Mouse (Mus musculus): Measurements from ENCODE around the gene Tedc1. TPM values are rescaled to one million over a fixed set of nuclear protein-coding genes. Genes with fewer than 3 reads are reported as not detected.

The Tedc1 gene
- polyA plus RNA-seq, 1 experiment from 2014 or later, result 38.4 TPM

- H3K4me2 ChIP-seq, result peak overlapping the region; percentile 83
- peak; percentile 0; the same call in 1 of the 2 replicates for ATAC-seq (ENCODE audit: borderline replicate concordance, extremely low read depth, low FRiP score, low TSS enrichment)
- H3K4me1 ChIP-seq, result peaks cover 60% of the 10 kb centered on the region
- peak overlapping the region; percentile 94 for H3K27ac ChIP-seq
- H3K36me3 ChIP-seq, result peaks cover 40% of the 10 kb centered on the region
- no peaks in the 10 kb centered on the region for H3K9me3 ChIP-seq
- H3K4me3 ChIP-seq, result peak overlapping the region; percentile 62
- peak overlapping the region; percentile 63 for H3K9ac ChIP-seq
- no peaks in the 10 kb centered on the region for H3K27me3 ChIP-seq
- 2% methylated on average over 49 of the region's 49 CpGs for WGBS
Measured at GRCm38 (mm10) chr12:113140616-113141411, 15.4 kb upstream of the Tedc1 start.

GRCm38 (mm10) chr12:113141531-113141973, 14.7 kb upstream of the Tedc1 start:
- Histone ChIP-seq H3K4me1 (peaks cover 64% of the 10 kb centered on the region), H3K27me3 (no peaks in the 10 kb centered on the region), H3K4me2 (peak overlapping the region; percentile 83), H3K9me3 (no peaks in the 10 kb centered on the region), H3K4me3 (peak overlapping the region; percentile 62), H3K9ac (peak overlapping the region; percentile 63), H3K27ac (peak overlapping the region; percentile 94), H3K36me3 (peaks cover 33% of the 10 kb centered on the region)
- ATAC-seq (ENCODE audit: borderline replicate concordance, extremely low read depth, low FRiP score, low TSS enrichment), result no peak
- WGBS, result 23% methylated on average over 8 of the region's 8 CpGs

- Histone ChIP-seq H3K9ac (peak overlapping the region; percentile 63), H3K9me3 (no peaks in the 10 kb centered on the region), H3K36me3 (peaks cover 25% of the 10 kb centered on the region), H3K4me1 (peaks cover 68% of the 10 kb centered on the region), H3K4me3 (peak overlapping the region; percentile 62), H3K27me3 (no peaks in the 10 kb centered on the region), H3K27ac (peak overlapping the region; percentile 94), H3K4me2 (peak overlapping the region; percentile 83)
- WGBS, result 9% methylated on average over 15 of the region's 15 CpGs
- peak; percentile 71 for ATAC-seq (ENCODE audit: borderline replicate concordance, extremely low read depth, low FRiP score, low TSS enrichment)
Measured at GRCm38 (mm10) chr12:113142021-113142975, 13.9 kb upstream of the Tedc1 start.

DNA sequence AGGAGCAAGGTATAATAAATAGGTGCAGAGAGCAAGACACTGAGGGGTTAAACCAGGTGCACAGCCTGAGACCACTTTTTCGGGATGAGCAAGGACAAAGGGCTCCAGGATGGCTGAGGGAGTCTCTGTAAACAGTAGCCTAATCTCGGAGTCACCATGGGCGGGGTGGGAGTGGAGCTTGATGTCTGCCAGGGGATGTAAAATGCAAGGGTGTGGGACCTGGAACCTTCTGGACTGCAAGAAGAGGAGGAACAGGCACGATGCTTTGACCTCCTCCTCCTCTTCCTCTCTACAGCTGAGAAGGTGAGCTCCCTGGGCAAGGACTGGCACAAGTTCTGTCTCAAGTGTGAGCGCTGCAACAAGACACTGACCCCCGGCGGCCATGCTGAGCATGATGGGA, 13.1 kb upstream of the Tedc1 start:
- H3K4me1 ChIP-seq, result peaks cover 66% of the 10 kb centered on the region
- peaks cover 18% of the 10 kb centered on the region for H3K36me3 ChIP-seq
- H3K9me3 ChIP-seq, result no peaks in the 10 kb centered on the region
- no peak for ATAC-seq (ENCODE audit: borderline replicate concordance, extremely low read depth, low FRiP score, low TSS enrichment)
- WGBS, result 41% methylated on average over 7 of the region's 7 CpGs
- H3K4me2 ChIP-seq, result peak overlapping the region; percentile 83
- H3K4me3 ChIP-seq, result peak overlapping the region; percentile 62
- H3K9ac ChIP-seq, result peak overlapping the region; percentile 35
- peak overlapping the region; percentile 94 for H3K27ac ChIP-seq
- no peaks in the 10 kb centered on the region for H3K27me3 ChIP-seq

- no peak for ATAC-seq (ENCODE audit: borderline replicate concordance, extremely low read depth, low FRiP score, low TSS enrichment)
- 75% methylated on average over 20 of the region's 20 CpGs for WGBS
- no peak overlapping the region for H3K9ac ChIP-seq
- no peak overlapping the region for H3K4me2 ChIP-seq
- peaks cover 64% of the 10 kb centered on the region for H3K4me1 ChIP-seq
- no peak overlapping the region for H3K4me3 ChIP-seq
- no peaks in the 10 kb centered on the region for H3K9me3 ChIP-seq
- peaks cover 17% of the 10 kb centered on the region for H3K36me3 ChIP-seq
- H3K27ac ChIP-seq, result no peak overlapping the region
- no peaks in the 10 kb centered on the region for H3K27me3 ChIP-seq
Measured at GRCm38 (mm10) chr12:113144001-113144756, 12.0 kb upstream of the Tedc1 start.

DNA sequence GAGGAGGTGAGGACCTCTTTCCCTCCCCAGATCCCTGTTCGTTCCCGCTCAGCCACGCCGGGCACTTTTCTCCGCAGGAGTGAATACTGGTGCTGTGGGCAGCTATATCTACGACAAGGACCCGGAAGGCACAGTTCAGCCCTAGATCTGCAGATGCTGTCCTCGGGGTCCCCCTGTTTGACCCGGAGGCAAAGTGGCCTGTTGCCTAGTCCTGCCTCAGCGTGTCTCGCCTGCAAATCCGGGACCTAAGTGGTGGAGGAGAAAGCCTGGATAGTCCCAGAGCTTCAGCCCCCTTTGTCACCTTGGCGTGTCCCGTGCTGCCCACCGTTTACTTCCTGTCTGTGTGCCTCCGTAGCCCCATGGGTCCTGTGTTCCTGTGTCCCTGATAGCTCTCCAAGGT, 11.3 kb upstream of the Tedc1 start:
- H3K4me3 ChIP-seq, result no peak overlapping the region
- peaks cover 17% of the 10 kb centered on the region for H3K36me3 ChIP-seq
- 88% methylated on average over 16 of the region's 16 CpGs for WGBS
- H3K4me2 ChIP-seq, result no peak overlapping the region
- H3K9ac ChIP-seq, result no peak overlapping the region
- no peaks in the 10 kb centered on the region for H3K9me3 ChIP-seq
- H3K27ac ChIP-seq, result no peak overlapping the region
- H3K4me1 ChIP-seq, result peaks cover 62% of the 10 kb centered on the region
- no peak for ATAC-seq (ENCODE audit: borderline replicate concordance, extremely low read depth, low FRiP score, low TSS enrichment)
- no peaks in the 10 kb centered on the region for H3K27me3 ChIP-seq

- H3K27ac ChIP-seq, result no peak overlapping the region
Measured at GRCm38 (mm10) chr12:113145591-113145990, 10.6 kb upstream of the Tedc1 start.

GRCm38 (mm10) chr12:113146112-113147057, 9.8 kb upstream of the Tedc1 start, which contains the start of gene Crip1:
Gene Crip1, plus strand, starts transcription at chr12:113146316.
- Histone ChIP-seq H3K4me1 (peaks cover 52% of the 10 kb centered on the region), H3K4me2 (peak within 1 kb of the TSS; percentile 53), H3K4me3 (peak within 1 kb of the TSS; percentile 16), H3K36me3 (peaks cover 17% of the 10 kb centered on the region), H3K9ac (peak within 1 kb of the TSS; percentile 12; the same call in 1 of the 2 replicates), H3K9me3 (no peaks in the 10 kb centered on the region), H3K27ac (peak within 1 kb of the TSS; percentile 56), H3K27me3 (peaks cover 6% of the 10 kb centered on the region; the same call in 1 of the 2 replicates)
- no peak for ATAC-seq (ENCODE audit: borderline replicate concordance, extremely low read depth, low FRiP score, low TSS enrichment)
- WGBS, result 11% methylated on average over 45 of the region's 45 CpGs

More at GRCm38 (mm10) chr12:113145591-113145990, 10.6 kb upstream of the Tedc1 start:
- Histone ChIP-seq H3K4me1 (peaks cover 56% of the 10 kb centered on the region), H3K36me3 (peaks cover 17% of the 10 kb centered on the region), H3K9ac (no peak overlapping the region), H3K27me3 (peaks cover under 1% of the 10 kb centered on the region; the same call in 1 of the 2 replicates), H3K4me3 (no peak overlapping the region), H3K4me2 (no peak overlapping the region), H3K9me3 (no peaks in the 10 kb centered on the region)
- 85% methylated on average over 5 of the region's 5 CpGs for WGBS
- no peak for ATAC-seq (ENCODE audit: borderline replicate concordance, extremely low read depth, low FRiP score, low TSS enrichment)

DNA sequence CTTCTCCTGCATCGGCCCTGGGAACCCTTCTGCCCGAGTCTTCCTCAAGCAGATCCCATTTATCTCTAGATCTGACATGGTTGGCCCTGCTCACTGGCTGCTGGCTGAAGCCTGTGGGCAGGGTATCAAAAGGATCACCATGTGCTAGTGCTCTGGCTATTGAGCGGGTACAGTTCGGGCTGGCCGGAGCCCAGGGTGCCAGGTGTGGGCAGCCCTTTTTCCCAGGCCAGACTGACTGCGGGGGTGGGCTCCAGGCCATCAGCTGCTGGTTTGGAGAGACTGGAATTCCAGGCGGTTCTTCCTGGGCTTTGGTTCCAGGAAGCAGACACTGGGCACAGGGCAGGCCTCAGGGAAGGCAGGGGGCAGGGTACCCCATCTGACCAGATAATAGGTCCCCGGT, 8.7 kb upstream of the Tedc1 start:
- Histone ChIP-seq H3K27ac (no peak overlapping the region), H3K27me3 (peaks cover 6% of the 10 kb centered on the region; the same call in 1 of the 2 replicates), H3K4me2 (no peak overlapping the region), H3K9ac (no peak overlapping the region), H3K4me1 (peaks cover 51% of the 10 kb centered on the region), H3K36me3 (peaks cover 17% of the 10 kb centered on the region), H3K9me3 (no peaks in the 10 kb centered on the region), H3K4me3 (no peak overlapping the region)
- 82% methylated on average over 8 of the region's 8 CpGs for WGBS
- no peak for ATAC-seq (ENCODE audit: borderline replicate concordance, extremely low read depth, low FRiP score, low TSS enrichment)

- no peak for ATAC-seq (ENCODE audit: borderline replicate concordance, extremely low read depth, low FRiP score, low TSS enrichment)
Measured at GRCm38 (mm10) chr12:113148381-113149035, 7.7 kb upstream of the Tedc1 start.

More at GRCm38 (mm10) chr12:113148381-113149035, 7.7 kb upstream of the Tedc1 start:
- H3K9ac ChIP-seq, result no peak overlapping the region
- H3K36me3 ChIP-seq, result peaks cover 17% of the 10 kb centered on the region
- H3K4me1 ChIP-seq, result peaks cover 42% of the 10 kb centered on the region
- H3K9me3 ChIP-seq, result no peaks in the 10 kb centered on the region
- no peak overlapping the region for H3K27ac ChIP-seq
- H3K4me2 ChIP-seq, result no peak overlapping the region
- WGBS, result 38% methylated on average over 16 of the region's 16 CpGs
- H3K4me3 ChIP-seq, result no peak overlapping the region
- H3K27me3 ChIP-seq, result peaks cover 6% of the 10 kb centered on the region; the same call in 1 of the 2 replicates

All from lung, embryonic 15.5 days (tissue).